Mouse (Mus musculus) T-helper 1 cell (primary cell): ENCODE measurements around the gene Uqcrfs1.

ENCODE experiments used
- in situ Hi-C: fragments of 300-600 bp; cut with MboI, MseI; formaldehyde crosslinking; loops from one replicate; pipeline ENCODE4 v1.15.1; 2025; ENCODE audit warnings: high pct_unique_total_duplicates

The Uqcrfs1 gene

GRCm38 (mm10) chr13:30501860-30502395 lies 43.2 kb downstream of the Uqcrfs1 start:
- in situ Hi-C loops, result no loop called here
